Mouse (Mus musculus) heart, embryonic 13.5 days (tissue): ENCODE measurements around the gene Snrk. TPM values are rescaled to one million over a fixed set of nuclear protein-coding genes. Genes with fewer than 3 reads are reported as not detected.
A peak's percentile ranks its signal among the peaks of the same experiment; 100 is the strongest.

Experiments
- ATAC-seq: fragments of 200-750 bp; cut with Nextera tagmentation; 2 replicates; pipeline ENCODE4 v1.8.0; 2017; ENCODE audit warnings: moderate TSS enrichment; ENCODE audit not compliant: insufficient number of reproducible peaks, low FRiP score, low TSS enrichment; ENCODE audit errors: extremely low read depth
- H3K27ac ChIP-seq: fragments of 300-500 bp; sonication (generic); replicated peaks from 2 replicates; pipeline ENCODE4 v1.5.1; 2015; ENCODE audit warnings: moderate library complexity, mild to moderate bottlenecking, inconsistent platforms
- H3K27me3 ChIP-seq: fragments of 300-500 bp; sonication (generic); replicated peaks from 2 replicates; pipeline ENCODE4 v1.6.1; 2015; ENCODE audit warnings: mild to moderate bottlenecking, inconsistent platforms
- H3K36me3 ChIP-seq: fragments of 300-500 bp; sonication (generic); 2 replicates; pipeline ENCODE4 v1.6.1; 2015; ENCODE audit warnings: mild to moderate bottlenecking, inconsistent platforms
- H3K4me1 ChIP-seq: fragments of 300-500 bp; sonication (generic); 2 replicates; pipeline ENCODE4 v1.6.1; 2015; ENCODE audit warnings: inconsistent platforms
- H3K4me2 ChIP-seq: fragments of 300-500 bp; sonication (generic); 2 replicates; pipeline ENCODE4 v1.6.1; 2015; ENCODE audit warnings: inconsistent platforms, mild to moderate bottlenecking, moderate library complexity
- H3K4me3 ChIP-seq: fragments of 300-500 bp; sonication (generic); 2 replicates; pipeline ENCODE4 v1.5.1; 2015; ENCODE audit warnings: moderate library complexity, mild to moderate bottlenecking, inconsistent platforms
- H3K9ac ChIP-seq: fragments of 300-500 bp; sonication (generic); 2 replicates; pipeline ENCODE4 v1.6.1; 2015; ENCODE audit warnings: inconsistent platforms, mild to moderate bottlenecking, moderate library complexity
- H3K9me3 ChIP-seq: fragments of 300-500 bp; sonication (generic); 2 replicates; pipeline ENCODE4 v1.6.1; 2016; ENCODE audit warnings: inconsistent platforms
- WGBS: fragments of 180-500 bp; shearing (Covaris S2); methylation state at CpG from one replicate; pipeline ENCODE4 v1.1.7; 2015; ENCODE audit warnings: mixed read lengths; 5-methylcytosine and 5-hydroxymethylcytosine counted together
- polyA plus RNA-seq: library from polyadenylated mRNA; unstranded; fragments of >200 nt; fragmentation: Nextera tagmentation; extraction: Ambion mirVana; gene quantifications from 2 replicates; pipeline ENCODE4 v1.2.1, GENCODE M21; 2015

The Snrk gene
- polyA plus RNA-seq, 1 experiment from 2014 or later, result 38.0 TPM

DNA sequence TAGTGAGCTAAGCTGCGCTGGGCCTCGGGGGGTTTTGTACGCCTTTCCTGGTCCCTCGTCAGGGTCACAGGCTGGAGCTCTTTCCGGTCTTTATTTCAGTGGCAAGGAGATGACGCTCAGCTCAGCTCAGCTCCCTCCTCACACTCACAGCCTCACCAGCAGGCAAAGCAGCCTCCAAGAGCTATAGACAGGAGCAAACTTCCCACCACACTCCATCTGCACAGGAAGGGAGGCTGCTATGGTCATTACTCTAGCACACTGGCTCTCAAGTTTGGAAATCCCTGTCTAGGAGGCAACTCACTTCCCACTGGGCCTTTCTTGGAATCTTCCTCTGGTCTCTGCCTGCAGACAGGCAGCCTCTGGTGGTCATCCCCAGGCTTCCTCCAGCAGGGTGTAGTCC, 68.9 kb downstream of the Snrk start:
- no peaks in the 10 kb centered on the region for H3K27me3 ChIP-seq
- no peaks in the 10 kb centered on the region for H3K9me3 ChIP-seq
- 0 out of 2 replicates have a peak overlapping the region, but pooled peaks have one; percentile 28 for H3K9ac ChIP-seq
- peak overlapping the region; percentile 77; the same call in 1 of the 2 replicates for H3K27ac ChIP-seq
- WGBS, result 81% methylated on average over 6 of the region's 6 CpGs
- no peak for ATAC-seq
- no peak overlapping the region for H3K4me3 ChIP-seq
- H3K4me1 ChIP-seq, result peaks cover 38% of the 10 kb centered on the region
- no peak overlapping the region for H3K4me2 ChIP-seq
- H3K36me3 ChIP-seq, result no peaks in the 10 kb centered on the region

DNA sequence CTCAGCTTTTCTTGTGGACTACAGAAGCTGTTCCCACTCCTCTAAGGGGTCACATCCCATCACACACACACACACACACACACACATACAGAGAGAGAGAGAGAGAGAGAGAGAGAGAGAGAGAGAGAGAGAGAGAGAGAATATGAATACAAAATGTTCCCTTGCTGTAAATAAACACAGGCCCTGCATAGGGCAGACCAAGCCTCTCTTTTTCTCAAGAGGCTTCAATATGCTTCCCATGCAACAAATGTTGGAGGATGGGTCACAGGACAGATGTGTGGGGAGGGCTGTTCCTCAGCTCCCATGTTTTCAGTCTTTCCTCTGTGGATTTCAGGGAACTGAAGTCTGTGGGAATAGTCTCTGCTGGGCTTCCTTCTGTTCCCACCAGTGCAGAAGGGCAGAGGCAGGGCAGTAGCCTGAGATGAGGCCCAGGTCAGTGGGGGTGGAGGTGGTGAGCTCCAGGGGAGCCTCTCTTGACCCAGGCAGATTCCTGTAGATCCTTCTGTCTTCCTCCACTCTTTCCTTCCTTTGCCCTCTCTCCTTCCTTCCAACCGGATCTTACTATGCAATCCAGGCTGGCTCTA, 69.7 kb downstream of the Snrk start:
- Histone ChIP-seq H3K36me3 (no peaks in the 10 kb centered on the region), H3K4me1 (peaks cover 38% of the 10 kb centered on the region), H3K4me2 (no peak overlapping the region; the same call in 1 of the 2 replicates), H3K27me3 (no peaks in the 10 kb centered on the region), H3K4me3 (no peak overlapping the region), H3K9ac (0 out of 2 replicates have a peak overlapping the region, but pooled peaks have one; percentile 28), H3K27ac (peak overlapping the region; percentile 77), H3K9me3 (no peaks in the 10 kb centered on the region)
- 30% methylated on average over 1 of the region's 1 CpGs for WGBS
- no peak for ATAC-seq

DNA sequence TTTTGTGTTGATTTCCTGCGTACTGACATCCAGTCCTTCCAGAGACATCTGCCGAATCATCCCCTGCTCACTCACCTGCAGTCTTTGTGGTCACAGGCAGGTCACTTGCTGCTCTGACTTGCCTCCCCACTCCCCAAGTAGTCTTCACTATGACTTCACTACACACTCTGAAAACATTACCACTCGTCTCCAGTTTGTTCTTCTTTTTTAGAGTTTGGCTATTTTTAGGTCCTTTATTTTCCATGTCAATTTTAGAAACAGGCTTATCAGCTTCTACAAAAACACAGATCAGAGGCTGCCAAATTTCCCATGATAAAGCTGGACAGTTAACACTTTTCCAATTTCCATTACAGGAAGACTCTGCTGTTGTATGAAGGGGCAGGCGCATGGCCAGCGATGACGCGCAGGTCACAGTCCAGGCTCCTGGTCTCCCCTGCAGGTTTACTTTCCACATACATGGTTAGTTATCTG, 70.4 kb downstream of the Snrk start:
- no peak for ATAC-seq

DNA sequence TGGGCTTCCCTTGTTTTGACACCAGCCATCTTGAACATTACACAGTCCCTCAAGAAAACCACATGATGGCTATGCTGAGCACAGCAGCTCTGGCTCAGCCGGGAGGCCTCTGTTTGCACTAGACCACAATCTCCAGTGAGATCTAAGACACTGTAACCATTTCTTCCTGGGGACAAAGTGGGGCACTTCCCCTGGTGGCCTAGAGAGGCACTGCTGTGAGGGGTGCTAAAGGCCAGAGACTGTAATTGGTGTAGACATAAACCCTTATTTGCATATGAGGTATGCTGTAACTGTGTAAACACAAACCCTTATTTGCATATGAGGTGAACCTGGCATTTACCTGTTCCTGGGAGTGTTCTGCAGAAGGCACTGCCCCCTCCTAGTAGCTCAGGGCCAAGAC, 71.7 kb downstream of the Snrk start:
- no peaks in the 10 kb centered on the region for H3K36me3 ChIP-seq
- H3K27me3 ChIP-seq, result no peaks in the 10 kb centered on the region
- ATAC-seq, result no peak
- H3K9me3 ChIP-seq, result no peaks in the 10 kb centered on the region
- H3K4me1 ChIP-seq, result peaks cover 44% of the 10 kb centered on the region
- H3K9ac ChIP-seq, result no peak overlapping the region
- no peak overlapping the region for H3K27ac ChIP-seq
- H3K4me3 ChIP-seq, result no peak overlapping the region
- 58% methylated on average over 1 of the region's 1 CpGs for WGBS
- H3K4me2 ChIP-seq, result no peak overlapping the region

More for the DNA sequence above, 70.4 kb downstream of the Snrk start:
- Histone ChIP-seq H3K4me2 (peak overlapping the region; percentile 19), H3K4me1 (peaks cover 38% of the 10 kb centered on the region), H3K9me3 (no peaks in the 10 kb centered on the region), H3K4me3 (no peak overlapping the region), H3K36me3 (no peaks in the 10 kb centered on the region), H3K27me3 (no peaks in the 10 kb centered on the region), H3K9ac (0 out of 2 replicates have a peak overlapping the region, but pooled peaks have one; percentile 21), H3K27ac (peak overlapping the region; percentile 77)
- WGBS, result 43% methylated on average over 7 of the region's 7 CpGs

DNA sequence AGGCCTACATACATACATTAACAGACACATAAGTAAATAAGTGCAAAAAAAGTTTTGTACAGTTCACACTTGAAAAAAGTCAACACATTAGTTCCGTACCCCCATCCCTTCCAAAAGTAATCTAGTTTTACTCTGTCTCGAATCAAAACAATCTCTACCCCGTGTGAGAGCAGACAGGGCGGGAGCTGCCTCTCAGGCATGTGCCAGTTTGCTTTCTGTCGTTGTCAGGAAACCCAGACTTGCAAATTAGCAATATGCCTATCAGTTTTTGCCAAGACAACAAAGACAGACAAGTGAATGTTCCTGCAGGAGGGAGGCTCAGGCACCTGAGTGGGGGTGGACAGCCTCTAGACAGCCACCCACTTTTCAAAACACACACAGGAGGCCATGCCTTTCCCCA, 76.3 kb downstream of the Snrk start:
- H3K36me3 ChIP-seq, result no peaks in the 10 kb centered on the region
- H3K4me1 ChIP-seq, result peaks cover 52% of the 10 kb centered on the region
- ATAC-seq, result no peak
- H3K27ac ChIP-seq, result peak overlapping the region; percentile 40
- no peaks in the 10 kb centered on the region for H3K27me3 ChIP-seq
- no peak overlapping the region for H3K4me3 ChIP-seq
- WGBS, result 60% methylated on average over 5 of the region's 5 CpGs
- H3K9ac ChIP-seq, result no peak overlapping the region
- H3K9me3 ChIP-seq, result no peaks in the 10 kb centered on the region
- no peak overlapping the region for H3K4me2 ChIP-seq

DNA sequence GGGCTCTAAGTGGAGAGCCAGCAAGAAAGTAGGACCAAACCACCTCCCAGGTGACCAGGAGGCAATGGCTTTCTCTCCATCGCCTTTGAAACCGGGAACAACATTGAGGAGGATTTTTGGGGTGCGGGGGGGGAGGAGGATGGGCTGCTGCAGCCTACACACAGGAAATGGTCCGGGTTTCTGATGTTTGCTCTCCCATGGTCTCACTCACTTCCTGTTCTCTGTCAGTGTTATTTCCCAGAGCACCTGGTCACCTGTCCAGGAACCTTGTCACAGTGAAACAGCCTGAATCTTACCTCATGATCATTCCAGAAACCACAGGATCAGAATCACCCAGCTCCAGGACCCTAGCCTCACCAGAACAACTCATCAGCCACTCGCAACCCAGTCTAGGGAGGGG, 76.8 kb downstream of the Snrk start:
- WGBS, result 75% methylated on average over 5 of the region's 5 CpGs

DNA sequence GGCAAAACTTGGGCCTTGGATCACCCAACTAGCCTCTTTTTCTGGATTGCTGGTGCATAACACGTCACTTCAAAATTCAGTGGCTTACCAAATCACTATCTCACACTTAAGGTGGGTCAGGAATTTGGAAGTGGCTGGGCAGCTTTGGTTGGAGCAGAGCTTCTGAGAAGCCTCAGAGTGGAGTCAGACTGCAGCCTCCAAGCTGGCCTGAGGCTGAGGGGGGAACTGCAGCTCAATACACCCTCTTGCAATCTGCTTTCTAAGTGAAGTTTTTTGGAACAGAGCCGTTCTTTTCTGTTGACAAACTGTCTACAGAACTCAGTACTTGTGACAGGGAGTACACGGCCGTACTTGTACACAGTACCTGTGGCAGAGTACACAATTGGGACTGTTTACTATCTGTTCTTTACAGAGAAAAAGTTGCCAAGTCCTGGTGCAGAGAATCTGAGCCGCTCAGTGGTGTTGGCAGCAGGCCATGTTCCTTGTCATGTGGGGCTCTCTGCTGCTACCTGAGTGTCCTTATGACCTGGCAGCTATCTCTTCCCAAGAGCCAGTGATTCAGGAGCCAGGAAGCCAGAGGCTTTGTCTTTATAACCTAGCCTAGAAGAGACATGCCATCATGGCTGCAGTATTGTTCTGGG, 78.1 kb downstream of the Snrk start:
- H3K9me3 ChIP-seq, result no peaks in the 10 kb centered on the region
- no peaks in the 10 kb centered on the region for H3K36me3 ChIP-seq
- peak overlapping the region; percentile 91 for H3K27ac ChIP-seq
- no peak overlapping the region for H3K4me2 ChIP-seq
- no peak overlapping the region for H3K9ac ChIP-seq
- no peak for ATAC-seq
- WGBS, result 41% methylated on average over 5 of the region's 5 CpGs
- no peaks in the 10 kb centered on the region for H3K27me3 ChIP-seq
- H3K4me3 ChIP-seq, result no peak overlapping the region
- peaks cover 60% of the 10 kb centered on the region for H3K4me1 ChIP-seq

More for the DNA sequence above, 76.8 kb downstream of the Snrk start:
- Histone ChIP-seq H3K4me2 (no peak overlapping the region), H3K4me3 (no peak overlapping the region), H3K4me1 (peaks cover 57% of the 10 kb centered on the region), H3K36me3 (no peaks in the 10 kb centered on the region), H3K27ac (peak overlapping the region; percentile 40), H3K9me3 (no peaks in the 10 kb centered on the region), H3K9ac (no peak overlapping the region), H3K27me3 (no peaks in the 10 kb centered on the region)
- no peak for ATAC-seq

DNA sequence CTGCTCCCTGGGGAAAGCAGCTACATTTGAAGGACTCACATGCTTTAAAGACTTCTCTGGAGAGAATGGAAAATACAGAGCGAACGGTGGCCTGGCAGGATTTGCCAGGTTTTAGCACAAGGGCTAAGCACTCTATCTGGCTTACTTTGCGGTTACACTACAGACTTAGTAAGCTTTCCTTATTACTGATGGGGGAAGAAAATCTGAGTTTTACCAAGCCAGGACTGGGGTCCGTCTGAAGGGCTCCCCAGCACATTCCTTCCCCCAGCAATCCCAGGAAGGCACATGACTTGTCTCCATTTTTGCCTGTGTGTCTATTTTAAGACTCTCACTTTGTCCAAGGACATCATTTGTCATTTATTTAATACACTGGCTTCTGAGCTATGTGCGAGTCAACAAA, 80.0 kb downstream of the Snrk start:
- no peaks in the 10 kb centered on the region for H3K36me3 ChIP-seq
- H3K4me1 ChIP-seq, result peaks cover 60% of the 10 kb centered on the region
- no peak for ATAC-seq
- H3K4me2 ChIP-seq, result peak overlapping the region; percentile 18
- no peaks in the 10 kb centered on the region for H3K9me3 ChIP-seq
- H3K27ac ChIP-seq, result peak overlapping the region; percentile 91
- 51% methylated on average over 5 of the region's 5 CpGs for WGBS
- H3K4me3 ChIP-seq, result no peak overlapping the region
- no peaks in the 10 kb centered on the region for H3K27me3 ChIP-seq
- no peak overlapping the region for H3K9ac ChIP-seq

DNA sequence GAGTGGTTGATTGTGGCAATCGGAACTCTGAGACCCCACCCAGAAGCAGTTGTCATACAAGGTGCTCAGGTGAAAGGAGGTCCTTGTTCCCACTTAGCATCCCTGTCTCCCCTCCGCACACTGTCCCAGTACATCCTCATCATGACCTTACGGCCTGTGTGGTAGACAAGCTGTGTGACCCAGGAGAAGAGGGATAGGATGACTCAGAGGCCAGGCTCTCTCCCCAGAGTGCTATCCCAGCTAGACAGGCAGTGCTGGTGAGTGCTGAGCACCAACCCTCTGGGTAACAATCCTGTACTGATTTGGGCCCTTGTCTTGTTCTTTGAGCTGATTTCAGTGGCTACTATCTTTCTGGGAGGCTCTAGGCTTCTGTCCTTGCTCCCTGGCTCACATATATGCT, 81.6 kb downstream of the Snrk start:
- no peak overlapping the region for H3K9ac ChIP-seq
- no peaks in the 10 kb centered on the region for H3K9me3 ChIP-seq
- 0 out of 2 replicates have a peak overlapping the region, but pooled peaks have one; percentile 2 for H3K27ac ChIP-seq
- H3K27me3 ChIP-seq, result no peaks in the 10 kb centered on the region
- no peaks in the 10 kb centered on the region for H3K36me3 ChIP-seq
- 89% methylated on average over 3 of the region's 3 CpGs for WGBS
- ATAC-seq, result no peak
- H3K4me1 ChIP-seq, result peaks cover 68% of the 10 kb centered on the region
- H3K4me3 ChIP-seq, result no peak overlapping the region
- H3K4me2 ChIP-seq, result no peak overlapping the region

DNA sequence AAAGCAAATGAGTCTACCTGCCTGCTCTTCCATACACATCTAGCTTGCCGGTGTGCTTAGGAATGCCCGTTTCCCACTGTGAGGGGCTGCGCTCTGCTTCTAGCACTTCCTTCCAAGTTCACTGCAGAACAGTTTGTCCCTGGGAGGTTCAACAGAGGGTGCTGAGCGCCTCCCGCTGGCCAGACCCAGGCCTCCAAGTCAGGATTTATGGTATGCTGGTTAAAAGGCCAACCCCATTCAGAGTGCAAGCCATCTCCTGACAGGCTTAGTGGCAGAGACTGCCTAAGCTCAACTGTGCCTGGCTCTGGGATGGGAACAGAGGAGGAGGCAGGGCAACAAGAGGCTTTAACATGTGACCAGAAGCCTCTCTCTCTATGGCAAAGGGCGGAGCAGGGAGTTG, 82.2 kb downstream of the Snrk start:
- Histone ChIP-seq H3K9ac (no peak overlapping the region), H3K4me3 (no peak overlapping the region), H3K27me3 (no peaks in the 10 kb centered on the region), H3K36me3 (no peaks in the 10 kb centered on the region), H3K27ac (peak overlapping the region; percentile 54; the same call in 1 of the 2 replicates), H3K4me2 (no peak overlapping the region), H3K4me1 (peaks cover 70% of the 10 kb centered on the region), H3K9me3 (no peaks in the 10 kb centered on the region)
- ATAC-seq, result peak; percentile 18; the same call in 1 of the 2 replicates
- WGBS, result 32% methylated on average over 6 of the region's 6 CpGs

DNA sequence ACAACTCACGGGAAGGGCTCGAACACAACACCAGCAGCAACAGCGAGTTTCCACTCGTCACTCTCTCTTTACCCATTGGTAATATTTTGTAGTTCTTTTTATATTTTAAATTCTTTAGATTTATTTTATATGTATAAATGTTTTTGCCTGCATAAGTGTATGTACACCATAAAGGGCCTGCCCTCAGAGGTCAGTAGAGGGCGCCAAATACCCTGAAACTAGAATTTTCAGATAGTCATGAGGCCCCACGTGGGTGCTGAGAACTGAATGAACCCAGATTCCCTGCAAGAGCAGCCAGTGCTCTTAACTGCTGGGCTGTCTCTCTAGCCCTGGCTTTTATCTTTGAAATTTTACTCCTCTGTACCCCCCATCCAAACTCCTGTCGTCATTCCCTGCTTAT, 87.4 kb downstream of the Snrk start:
- no peaks in the 10 kb centered on the region for H3K9me3 ChIP-seq
- H3K27me3 ChIP-seq, result no peaks in the 10 kb centered on the region
- peak overlapping the region; percentile 68; the same call in 1 of the 2 replicates for H3K27ac ChIP-seq
- no peak overlapping the region for H3K9ac ChIP-seq
- 72% methylated on average over 7 of the region's 7 CpGs for WGBS
- H3K4me1 ChIP-seq, result peaks cover 46% of the 10 kb centered on the region
- ATAC-seq, result no peak
- no peak overlapping the region for H3K4me2 ChIP-seq
- H3K36me3 ChIP-seq, result no peaks in the 10 kb centered on the region
- H3K4me3 ChIP-seq, result no peak overlapping the region
